Mouse (Mus musculus) embryonic facial prominence, embryonic 13.5 days (tissue): ENCODE results near the gene Gnb1l. TPM values are rescaled to one million over a fixed set of nuclear protein-coding genes. Genes with fewer than 3 reads are reported as not detected.
A peak's percentile ranks its signal among the peaks of the same experiment; 100 is the strongest.

ENCODE experiments used
- ATAC-seq: fragments of 200-750 bp; cut with Nextera tagmentation; 2 replicates; pipeline ENCODE4 v1.8.0; 2017; ENCODE audit warnings: low read depth; ENCODE audit not compliant: insufficient number of reproducible peaks, insufficient read depth, low FRiP score, low TSS enrichment
- H3K27ac ChIP-seq: fragments of 300-500 bp; sonication (generic); 2 replicates; pipeline ENCODE4 v1.5.1; 2015; ENCODE audit warnings: moderate library complexity, mild to moderate bottlenecking, inconsistent platforms
- H3K27me3 ChIP-seq: fragments of 300-500 bp; sonication (generic); 2 replicates; pipeline ENCODE4 v1.6.1; 2015; ENCODE audit warnings: mild to moderate bottlenecking, inconsistent platforms
- H3K36me3 ChIP-seq: fragments of 300-500 bp; sonication (generic); 2 replicates; pipeline ENCODE4 v1.6.1; 2015; ENCODE audit warnings: mild to moderate bottlenecking, inconsistent platforms
- H3K4me1 ChIP-seq: fragments of 300-500 bp; sonication (generic); 2 replicates; pipeline ENCODE4 v1.6.1; 2015; ENCODE audit warnings: inconsistent platforms
- H3K4me2 ChIP-seq: fragments of 300-500 bp; sonication (generic); 2 replicates; pipeline ENCODE4 v1.6.1; 2015; ENCODE audit warnings: moderate library complexity, mild to moderate bottlenecking, inconsistent platforms
- H3K4me3 ChIP-seq: fragments of 300-500 bp; sonication (generic); 2 replicates; pipeline ENCODE4 v1.5.1; 2015; ENCODE audit warnings: mild to moderate bottlenecking, inconsistent platforms
- H3K9ac ChIP-seq: fragments of 300-500 bp; sonication (generic); 2 replicates; pipeline ENCODE4 v1.6.1; 2015; ENCODE audit warnings: mild to moderate bottlenecking, inconsistent platforms
- H3K9me3 ChIP-seq: fragments of 300-500 bp; sonication (generic); 2 replicates; pipeline ENCODE4 v1.6.1; 2016; ENCODE audit warnings: inconsistent platforms
- WGBS: fragments of 180-500 bp; shearing (Covaris S2); methylation state at CpG from one replicate; pipeline ENCODE4 v1.1.7; 2015; ENCODE audit warnings: mixed read lengths; 5-methylcytosine and 5-hydroxymethylcytosine counted together
- polyA plus RNA-seq: library from polyadenylated mRNA; unstranded; fragments of >200 nt; fragmentation: Nextera tagmentation; extraction: Ambion mirVana; gene quantifications from 2 replicates; pipeline ENCODE4 v1.2.1, GENCODE M21; 2015

The Gnb1l gene
- polyA plus RNA-seq, 1 experiment from 2014 or later: 19.7 TPM

DNA sequence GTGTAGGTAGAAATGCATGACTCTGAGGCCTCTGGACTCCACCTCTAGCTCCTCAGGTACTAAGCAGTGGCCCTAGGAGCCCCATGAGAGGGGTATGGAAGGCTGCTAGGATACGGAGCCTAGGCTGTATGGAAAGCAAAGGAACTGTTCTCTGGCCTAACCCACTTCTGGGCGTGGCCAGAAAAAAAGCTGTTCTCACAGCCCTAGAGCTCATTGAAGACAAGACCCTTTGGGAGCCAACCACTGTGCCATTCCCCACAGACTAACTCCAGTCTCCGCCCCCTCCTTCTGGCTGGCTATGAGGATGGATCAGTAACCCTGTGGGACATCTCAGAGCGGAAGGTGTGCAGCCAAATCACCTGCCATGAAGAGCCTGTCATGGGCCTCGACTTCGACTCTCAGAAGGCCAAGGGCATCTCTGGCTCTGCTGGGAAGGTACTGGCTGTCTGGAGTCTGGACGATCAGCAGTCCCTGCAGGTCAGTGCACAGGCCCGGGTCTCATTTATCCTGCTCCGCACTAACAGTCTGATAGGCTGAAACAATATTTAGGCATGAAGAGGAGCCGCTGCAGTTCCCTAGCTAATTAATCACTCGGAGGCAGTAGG is 53.7 kb downstream of the Gnb1l start:
- Histone ChIP-seq H3K4me2 (no peak overlapping the region), H3K4me3 (no peak overlapping the region)
- ATAC-seq: no peak

DNA sequence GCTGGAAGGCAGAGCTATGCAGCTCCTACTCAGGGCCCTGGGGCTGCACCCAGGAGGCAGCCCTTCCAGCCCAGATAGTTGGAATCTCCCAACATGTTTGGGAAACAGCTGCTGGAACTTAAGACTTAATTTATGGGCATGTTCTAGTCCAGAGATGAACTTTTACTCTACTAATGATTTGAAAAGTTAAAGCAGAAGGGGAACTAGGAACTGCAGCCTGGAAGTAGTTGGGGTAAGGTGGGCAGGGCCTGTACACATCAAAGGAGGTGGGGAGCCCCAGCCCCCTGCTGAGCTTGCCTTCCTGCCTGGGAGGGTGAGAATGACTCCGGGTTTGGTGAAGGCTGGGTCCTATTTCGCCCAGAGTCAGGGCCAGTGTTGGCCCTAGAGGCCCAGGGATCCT is 56.2 kb downstream of the Gnb1l start:
- Histone ChIP-seq H3K9ac (no peak overlapping the region), H3K4me3 (no peak overlapping the region), H3K27me3 (no peaks in the 10 kb centered on the region), H3K27ac (peak overlapping the region; percentile 78), H3K9me3 (no peaks in the 10 kb centered on the region), H3K36me3 (no peaks in the 10 kb centered on the region), H3K4me1 (peaks cover 37% of the 10 kb centered on the region), H3K4me2 (no peak overlapping the region)
- WGBS: 19% methylated on average over 2 of the region's 2 CpGs
- no peak for ATAC-seq

More for the DNA sequence above, 53.7 kb downstream of the Gnb1l start:
- Histone ChIP-seq H3K27me3 (no peaks in the 10 kb centered on the region), H3K9ac (no peak overlapping the region), H3K27ac (no peak overlapping the region), H3K4me1 (peaks cover 38% of the 10 kb centered on the region), H3K36me3 (no peaks in the 10 kb centered on the region), H3K9me3 (no peaks in the 10 kb centered on the region)
- 77% methylated on average over 11 of the region's 11 CpGs for whole genome bisulfite sequencing

DNA sequence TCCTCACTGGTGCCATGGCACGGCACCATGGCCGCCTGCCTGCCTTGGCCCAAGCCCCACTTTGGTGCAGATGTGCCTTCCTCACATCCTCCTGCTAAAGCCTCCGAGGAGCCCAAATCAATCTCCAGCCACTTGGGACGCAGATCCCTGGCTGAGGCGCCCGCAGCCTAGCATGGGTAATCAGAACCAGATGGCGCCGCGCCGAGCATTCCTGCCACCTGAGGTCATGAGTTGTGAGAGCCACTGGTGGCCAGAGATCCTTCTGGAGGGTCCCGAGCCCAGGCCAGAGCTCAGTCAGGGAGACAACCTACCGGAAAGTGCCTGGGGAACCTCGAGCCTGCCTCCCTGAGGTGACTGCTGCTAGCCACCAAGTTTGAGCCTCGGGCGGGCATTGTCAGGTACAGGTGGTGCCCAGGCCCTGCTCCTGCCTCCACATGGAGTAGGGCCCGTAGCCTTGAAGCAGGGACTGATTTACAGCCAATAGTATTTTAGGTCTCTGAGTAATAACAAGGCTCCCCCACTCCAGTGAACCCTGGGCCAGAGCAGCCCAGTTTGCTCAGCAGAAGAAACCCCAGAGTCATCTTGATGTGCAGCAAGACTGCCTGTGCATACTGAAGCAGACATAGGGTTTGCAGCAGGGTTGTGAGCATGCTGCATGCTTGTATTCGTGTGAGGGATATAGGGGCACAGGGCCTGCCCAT is 56.9 kb downstream of the Gnb1l start:
- Histone ChIP-seq H3K27me3 (no peaks in the 10 kb centered on the region), H3K36me3 (no peaks in the 10 kb centered on the region), H3K27ac (peak overlapping the region; percentile 78), H3K4me3 (no peak overlapping the region), H3K9ac (no peak overlapping the region), H3K4me2 (no peak overlapping the region), H3K9me3 (no peaks in the 10 kb centered on the region), H3K4me1 (peaks cover 40% of the 10 kb centered on the region)
- 30% methylated on average over 17 of the region's 17 CpGs for WGBS
- ATAC-seq: no peak

DNA sequence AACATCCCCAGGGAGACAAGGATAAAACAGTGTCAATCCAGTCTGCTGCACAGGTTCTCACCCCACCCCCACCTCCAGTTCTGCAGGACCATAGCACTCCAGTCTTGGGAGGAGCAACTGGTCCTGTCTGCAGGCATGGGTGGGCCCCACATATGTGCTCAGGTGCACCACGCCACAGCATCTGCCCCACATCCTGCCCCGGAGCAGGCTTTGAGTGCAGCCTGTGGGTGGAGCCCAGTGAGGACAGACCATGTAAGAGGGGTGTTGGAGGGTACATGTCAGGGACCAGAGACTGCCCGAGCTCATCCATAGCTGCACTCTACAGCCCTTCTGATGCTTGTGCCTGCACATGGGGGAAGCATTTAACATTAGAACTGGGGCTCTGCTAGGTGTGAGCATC is 57.9 kb downstream of the Gnb1l start:
- Histone ChIP-seq H3K36me3 (no peaks in the 10 kb centered on the region), H3K27ac (no peak overlapping the region), H3K9me3 (no peaks in the 10 kb centered on the region), H3K27me3 (no peaks in the 10 kb centered on the region), H3K9ac (no peak overlapping the region), H3K4me2 (no peak overlapping the region), H3K4me1 (peaks cover 45% of the 10 kb centered on the region), H3K4me3 (no peak overlapping the region)
- WGBS: 67% methylated on average over 3 of the region's 3 CpGs
- ATAC-seq: no peak

DNA sequence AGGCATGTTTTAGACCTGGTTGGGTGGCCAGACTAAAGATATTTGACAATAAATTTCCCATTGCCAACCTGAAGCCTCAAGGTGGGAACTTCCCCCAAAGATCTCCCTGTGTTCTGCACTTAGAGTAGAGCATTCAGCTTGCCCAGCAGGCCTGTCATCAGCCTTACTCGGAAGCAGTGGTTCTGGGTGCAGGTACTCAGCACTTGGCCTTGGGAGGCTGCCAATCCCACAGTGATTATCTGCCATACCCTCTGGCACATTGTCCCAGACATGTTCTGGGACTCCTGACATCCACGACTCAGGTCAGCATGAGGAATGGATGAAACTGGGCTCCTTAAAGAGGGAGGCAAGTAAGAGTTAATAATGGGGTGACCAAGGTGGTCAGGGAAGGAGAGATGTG is 66.0 kb downstream of the Gnb1l start:
- Histone ChIP-seq H3K36me3 (peaks cover 13% of the 10 kb centered on the region), H3K9ac (0 out of 2 replicates have a peak overlapping the region, but pooled peaks have one; percentile 3), H3K4me1 (peaks cover 25% of the 10 kb centered on the region), H3K9me3 (no peaks in the 10 kb centered on the region), H3K27ac (no peak overlapping the region), H3K4me2 (no peak overlapping the region), H3K4me3 (no peak overlapping the region), H3K27me3 (no peaks in the 10 kb centered on the region)
- WGBS: 72% methylated on average over 2 of the region's 2 CpGs
- ATAC-seq: no peak

DNA sequence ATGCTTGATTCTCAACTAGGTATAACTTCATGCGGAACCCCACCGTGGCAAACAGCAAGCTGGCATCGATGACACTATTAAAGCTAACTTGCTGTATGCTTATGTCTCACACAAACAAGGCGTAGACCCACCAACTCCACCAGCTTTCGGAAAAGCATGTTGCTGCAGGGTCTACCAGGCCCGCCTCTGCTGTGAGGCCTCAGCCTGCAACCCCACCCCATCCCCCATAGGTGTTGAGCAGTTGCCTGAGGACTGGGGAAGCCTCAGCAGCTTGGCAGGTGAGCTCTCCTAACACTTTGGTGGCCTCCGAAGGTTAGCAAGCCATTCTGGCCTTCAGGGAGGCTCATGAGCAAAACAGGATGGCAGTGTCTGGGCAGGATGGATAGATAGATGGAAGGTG is 70.1 kb downstream of the Gnb1l start:
- WGBS: 60% methylated on average over 7 of the region's 7 CpGs
- H3K4me3 ChIP-seq: no peak overlapping the region
- H3K4me2 ChIP-seq: no peak overlapping the region
- 0 out of 2 replicates have a peak overlapping the region, but pooled peaks have one; percentile 27 for H3K9ac ChIP-seq
- peaks cover 13% of the 10 kb centered on the region for H3K36me3 ChIP-seq
- no peaks in the 10 kb centered on the region for H3K9me3 ChIP-seq
- ATAC-seq: 0 out of 2 replicates have a peak, but pooled peaks have one; percentile 65
- peak overlapping the region; percentile 7; the same call in 1 of the 2 replicates for H3K27ac ChIP-seq
- H3K27me3 ChIP-seq: no peaks in the 10 kb centered on the region
- peaks cover 17% of the 10 kb centered on the region for H3K4me1 ChIP-seq

DNA sequence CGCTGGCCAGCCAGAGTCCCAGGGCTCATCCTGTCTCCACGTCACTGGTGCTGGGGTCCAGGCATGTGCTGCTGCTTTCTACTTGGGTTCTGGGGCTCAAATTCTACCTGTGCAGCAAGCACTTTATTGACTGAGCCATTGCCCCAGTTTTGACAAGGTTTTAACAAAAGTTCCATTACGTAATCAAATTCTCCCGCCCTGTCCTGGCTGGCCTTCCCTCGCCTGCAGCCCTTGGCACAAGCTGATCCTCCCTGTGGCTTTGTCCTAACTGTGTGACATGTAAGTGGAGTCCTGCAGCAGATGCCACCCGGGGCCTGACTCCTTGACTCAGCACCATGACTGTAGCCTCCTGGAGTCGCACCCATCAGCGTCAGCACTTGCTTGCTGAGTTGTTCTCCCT is 75.7 kb downstream of the Gnb1l start:
- Histone ChIP-seq H3K36me3 (no peaks in the 10 kb centered on the region), H3K4me3 (no peak overlapping the region), H3K4me2 (no peak overlapping the region), H3K27me3 (peaks cover 14% of the 10 kb centered on the region), H3K9me3 (no peaks in the 10 kb centered on the region), H3K27ac (no peak overlapping the region), H3K9ac (no peak overlapping the region), H3K4me1 (peaks cover 18% of the 10 kb centered on the region)
- 72% methylated on average over 8 of the region's 8 CpGs for WGBS
- no peak for ATAC-seq

DNA sequence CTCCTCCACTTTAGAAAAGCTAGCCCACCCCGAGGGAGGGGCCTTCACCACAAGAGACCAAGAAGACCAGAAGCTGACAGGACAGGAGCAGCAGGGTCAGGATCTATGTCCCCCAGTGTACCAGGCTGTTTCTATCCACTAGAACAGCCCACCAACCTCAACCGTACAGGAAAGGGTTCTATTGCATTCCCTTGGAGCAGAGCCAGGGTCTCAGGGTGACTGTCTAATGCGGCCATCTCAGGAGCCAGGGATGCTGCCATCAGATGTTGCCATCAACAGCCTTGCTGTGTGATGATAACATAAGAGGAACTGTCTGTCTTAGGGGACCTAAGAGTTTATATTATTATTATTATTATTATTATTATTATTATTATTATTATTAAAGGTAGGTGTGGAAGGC is 78.6 kb downstream of the Gnb1l start:
- peaks cover 28% of the 10 kb centered on the region for H3K4me1 ChIP-seq
- H3K9ac ChIP-seq: no peak overlapping the region
- no peaks in the 10 kb centered on the region for H3K9me3 ChIP-seq
- no peak for ATAC-seq
- H3K4me3 ChIP-seq: no peak overlapping the region
- peaks cover 43% of the 10 kb centered on the region for H3K27me3 ChIP-seq
- H3K36me3 ChIP-seq: no peaks in the 10 kb centered on the region
- no peak overlapping the region for H3K4me2 ChIP-seq
- no peak overlapping the region for H3K27ac ChIP-seq
- WGBS: 46% methylated on average over 3 of the region's 3 CpGs

DNA sequence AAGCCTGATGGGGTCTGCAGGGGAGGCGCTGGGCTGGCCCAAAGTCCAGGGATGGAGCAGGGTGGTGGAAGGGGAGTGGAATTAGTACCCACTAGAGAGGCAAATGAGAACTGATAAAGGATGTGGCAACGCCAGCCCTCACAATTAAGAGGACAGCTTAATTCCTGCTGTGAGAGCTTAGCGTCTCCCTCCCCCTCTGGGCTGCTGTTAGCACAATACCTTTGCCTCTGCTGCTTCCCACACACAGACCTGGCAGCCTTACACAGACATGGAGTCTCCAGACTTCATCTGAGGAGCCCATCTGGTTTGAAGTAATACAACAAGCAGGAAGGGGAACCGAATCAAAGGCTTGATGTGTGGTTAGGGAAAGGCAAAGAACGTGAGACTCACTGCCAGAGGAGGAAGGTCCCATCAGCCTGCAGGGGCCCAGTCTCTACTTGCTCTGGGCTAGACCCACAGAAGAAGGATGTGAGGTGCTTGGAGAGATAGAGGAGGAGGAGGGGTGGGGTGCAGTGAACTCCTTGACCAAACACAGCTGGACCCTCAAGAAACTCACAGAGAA is 79.2 kb downstream of the Gnb1l start:
- no peak for ATAC-seq
- Histone ChIP-seq H3K9me3 (no peaks in the 10 kb centered on the region), H3K36me3 (no peaks in the 10 kb centered on the region), H3K4me2 (no peak overlapping the region), H3K27me3 (peaks cover 49% of the 10 kb centered on the region), H3K4me1 (peaks cover 34% of the 10 kb centered on the region), H3K4me3 (no peak overlapping the region), H3K9ac (0 out of 2 replicates have a peak overlapping the region, but pooled peaks have one; percentile 27), H3K27ac (no peak overlapping the region)
- WGBS: 6% methylated on average over 5 of the region's 5 CpGs

DNA sequence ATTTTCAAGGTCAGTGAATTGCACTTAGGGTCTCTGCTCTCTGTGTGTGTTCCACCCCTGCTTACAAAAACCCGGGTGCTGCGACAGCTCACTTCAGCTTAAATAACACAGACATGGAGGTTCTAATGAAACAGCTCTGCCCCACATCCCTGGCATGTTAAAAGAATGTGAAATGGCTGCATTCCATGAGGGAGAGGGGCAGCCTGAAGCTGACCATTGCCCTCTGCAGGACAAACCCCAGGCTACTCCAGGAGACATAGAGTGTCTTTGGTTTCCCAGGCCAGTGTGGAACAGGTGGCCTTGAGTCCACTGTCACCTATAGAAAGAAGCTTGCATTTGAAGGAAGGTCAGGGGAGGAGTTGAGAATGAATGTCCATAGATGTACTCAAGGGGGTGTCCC is 81.9 kb downstream of the Gnb1l start:
- H3K4me2 ChIP-seq: no peak overlapping the region
- H3K27me3 ChIP-seq: peaks cover 76% of the 10 kb centered on the region
- no peak overlapping the region for H3K4me3 ChIP-seq
- ATAC-seq: no peak
- no peaks in the 10 kb centered on the region for H3K9me3 ChIP-seq
- H3K27ac ChIP-seq: no peak overlapping the region
- H3K36me3 ChIP-seq: no peaks in the 10 kb centered on the region
- WGBS: 29% methylated on average over 2 of the region's 2 CpGs
- H3K4me1 ChIP-seq: peaks cover 36% of the 10 kb centered on the region
- H3K9ac ChIP-seq: no peak overlapping the region

DNA sequence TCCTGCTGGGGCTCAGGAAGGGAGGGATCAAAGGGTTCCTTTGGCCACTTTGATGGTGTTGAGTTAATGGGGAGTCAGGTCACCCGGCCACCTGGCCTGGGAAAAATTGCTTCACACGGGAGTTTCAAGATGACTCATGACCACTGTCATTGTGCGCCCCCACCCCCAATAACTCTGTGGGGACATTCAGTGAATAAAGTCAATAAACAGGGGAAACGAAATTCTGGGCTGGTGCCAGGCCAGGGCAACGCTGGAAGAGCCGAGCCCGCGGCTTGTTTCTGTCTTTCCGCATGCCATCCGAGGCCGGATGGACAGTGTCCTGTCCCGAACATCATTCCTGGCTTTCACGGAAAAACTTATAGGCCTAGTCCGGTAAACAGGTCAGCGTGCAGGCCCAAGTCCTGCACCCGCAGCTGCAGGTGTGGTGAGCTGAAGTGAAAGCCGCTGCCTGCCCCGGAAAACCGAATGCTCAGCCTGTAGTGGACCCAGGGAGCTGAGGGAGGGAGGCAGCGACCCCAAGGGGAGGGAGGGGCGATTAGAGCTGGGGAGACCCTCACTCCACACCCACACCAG is 82.6 kb downstream of the Gnb1l start:
- Histone ChIP-seq H3K4me2 (peak overlapping the region; percentile 73), H3K4me3 (peak overlapping the region; percentile 44), H3K9me3 (no peaks in the 10 kb centered on the region), H3K36me3 (no peaks in the 10 kb centered on the region), H3K9ac (0 out of 2 replicates have a peak overlapping the region, but pooled peaks have one; percentile 27), H3K27me3 (peaks cover 83% of the 10 kb centered on the region), H3K27ac (peak overlapping the region; percentile 39; the same call in 1 of the 2 replicates), H3K4me1 (peaks cover 40% of the 10 kb centered on the region)
- no peak for ATAC-seq
- 7% methylated on average over 21 of the region's 21 CpGs for WGBS
